Mouse (Mus musculus): ENCODE results near the gene Olfr424. TPM values are rescaled to one million over a fixed set of nuclear protein-coding genes. Genes with fewer than 3 reads are reported as not detected.

Gene Olfr424
- not detected in 2 replicates for polyA plus RNA-seq (2012; rRNA removed)

DNA sequence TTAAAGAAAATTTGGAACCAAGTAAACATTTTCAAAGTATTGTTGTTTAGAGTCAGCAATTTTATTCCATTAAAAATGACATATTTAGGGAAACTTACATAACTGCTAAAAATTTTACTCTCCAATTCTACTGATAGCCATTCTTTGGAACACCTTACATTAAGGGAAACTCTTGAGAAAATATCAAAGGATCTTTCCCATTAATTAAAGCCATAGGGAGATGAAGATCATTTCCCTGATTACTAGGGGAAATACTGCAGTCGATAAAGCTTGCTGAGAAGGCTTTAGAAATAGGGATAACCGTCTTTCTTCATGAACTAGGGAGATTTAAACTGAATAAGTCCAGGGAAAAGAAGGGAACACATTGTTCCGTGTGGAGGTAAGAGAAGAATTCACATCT, at the start of gene Olfr424:
Gene Olfr424 (plus strand): TSS at position 301 of the 400 bp plus-strand sequence.
- no peak for DNase-seq
- 59% methylated on average over 3 of the region's 3 CpGs for WGBS
- H3K4me3 ChIP-seq (replicated peaks; ENCODE audit: extremely low read depth, low read depth, low read length): no peak within 1 kb of the TSS

DNA sequence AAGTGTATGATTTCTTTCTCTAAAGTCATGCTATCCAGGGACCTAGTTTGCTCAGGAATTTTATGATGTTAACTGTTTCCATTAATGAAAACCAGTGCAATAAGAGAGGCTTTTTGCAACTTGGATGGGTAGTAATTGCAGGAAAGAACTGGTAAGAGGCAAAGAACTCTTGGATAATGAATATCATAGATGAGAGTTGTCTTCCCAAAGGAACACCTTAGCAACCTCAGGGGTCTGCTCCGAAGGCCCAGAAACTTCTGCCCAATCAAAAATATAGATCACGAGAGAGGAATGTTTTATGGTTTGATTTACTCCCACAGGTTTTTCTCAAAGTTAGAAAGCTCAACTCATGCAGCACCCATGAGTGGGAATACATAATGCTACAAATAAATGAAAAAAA, 47.3 kb upstream of the Olfr424 start, which contains the start of gene Olfr429:
Gene Olfr429 (plus strand): TSS at position 301 of the 400 bp plus-strand sequence.
- WGBS: 79% methylated on average over 2 of the region's 2 CpGs
- DNase-seq: no peak
- H3K4me1 ChIP-seq (ENCODE audit: control insufficient read depth, insufficient read depth, low read length): no peaks in the 10 kb centered on the region
- TF ChIP-seq CTCF (IDR thresholded peaks at IDR 0.05; ENCODE audit: insufficient read depth, low read length): no peak
- no peak for TF ChIP-seq POLR2A (IDR thresholded peaks at IDR 0.05; ENCODE audit: borderline replicate concordance, extremely low read depth, low read depth, low read length)
- no peak within 1 kb of the TSS for H3K4me3 ChIP-seq (replicated peaks; ENCODE audit: extremely low read depth, low read depth, low read length)

More for the DNA sequence above, at the start of gene Olfr424:
- TF ChIP-seq POLR2A (IDR thresholded peaks at IDR 0.05; ENCODE audit: borderline replicate concordance, extremely low read depth, low read depth, low read length) (no peak), CTCF (IDR thresholded peaks at IDR 0.05; ENCODE audit: insufficient read depth, low read length) (no peak)
- H3K4me1 ChIP-seq (ENCODE audit: control insufficient read depth, insufficient read depth, low read length): no peaks in the 10 kb centered on the region

DNA sequence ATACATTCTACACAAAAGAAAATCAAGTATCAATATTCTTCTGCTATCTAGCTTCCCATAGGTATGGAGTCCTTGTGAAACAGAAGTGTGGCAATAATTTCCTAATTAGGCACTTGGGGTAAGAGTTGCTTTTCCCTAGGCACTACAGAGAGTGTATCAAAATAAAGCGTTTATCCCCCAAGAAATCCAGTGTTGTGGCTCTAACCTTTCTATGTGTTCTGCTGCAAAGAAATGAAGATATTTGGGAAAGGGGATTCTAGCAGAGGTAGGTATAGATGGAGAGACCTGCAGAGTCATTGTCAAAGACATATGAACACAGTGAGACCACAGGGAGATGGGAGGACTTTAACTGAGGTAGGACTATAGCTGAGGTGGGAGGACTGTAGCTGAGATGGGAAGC, 34.7 kb upstream of the Olfr424 start, which contains the start of gene Olfr427:
Gene Olfr427 (plus strand): TSS at position 301 of the 400 bp plus-strand sequence.
- no peaks in the 10 kb centered on the region for H3K4me1 ChIP-seq (ENCODE audit: control insufficient read depth, insufficient read depth, low read length)
- no peak for DNase-seq
- H3K4me3 ChIP-seq (replicated peaks; ENCODE audit: extremely low read depth, low read depth, low read length): no peak within 1 kb of the TSS
- TF ChIP-seq CTCF (IDR thresholded peaks at IDR 0.05; ENCODE audit: insufficient read depth, low read length): no peak
- TF ChIP-seq POLR2A (IDR thresholded peaks at IDR 0.05; ENCODE audit: borderline replicate concordance, extremely low read depth, low read depth, low read length): no peak
- 92% methylated on average over 1 of the region's 1 CpGs for WGBS

DNA sequence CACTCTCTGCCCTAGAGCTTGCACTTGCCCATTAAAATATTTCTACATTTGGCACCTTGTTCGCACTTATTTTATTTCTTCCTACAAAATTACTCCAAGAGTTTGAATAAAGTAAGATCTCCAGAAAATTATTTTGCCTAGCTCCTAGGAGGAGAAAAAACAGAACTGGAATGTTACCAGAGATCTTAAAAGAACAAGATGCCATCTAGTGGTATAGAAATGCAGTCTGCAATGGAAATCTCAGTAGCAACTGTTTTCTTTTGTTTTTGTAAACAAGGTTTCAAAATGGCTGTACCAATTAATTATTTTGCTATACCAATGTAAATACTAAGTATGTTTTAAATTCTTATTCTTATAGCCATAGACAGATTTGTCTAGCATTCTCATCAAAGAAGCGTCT, 27.6 kb upstream of the Olfr424 start:
- H3K4me3 ChIP-seq (replicated peaks; ENCODE audit: extremely low read depth, low read depth, low read length): no peak overlapping the region
- 51% methylated on average over 2 of the region's 2 CpGs for WGBS
- no peaks in the 10 kb centered on the region for H3K4me1 ChIP-seq (ENCODE audit: control insufficient read depth, insufficient read depth, low read length)
- no peak for DNase-seq
- TF ChIP-seq CTCF (IDR thresholded peaks at IDR 0.05; ENCODE audit: insufficient read depth, low read length): peak; percentile 6; the same call in 1 of the 2 replicates
- TF ChIP-seq POLR2A (IDR thresholded peaks at IDR 0.05; ENCODE audit: borderline replicate concordance, extremely low read depth, low read depth, low read length): no peak

DNA sequence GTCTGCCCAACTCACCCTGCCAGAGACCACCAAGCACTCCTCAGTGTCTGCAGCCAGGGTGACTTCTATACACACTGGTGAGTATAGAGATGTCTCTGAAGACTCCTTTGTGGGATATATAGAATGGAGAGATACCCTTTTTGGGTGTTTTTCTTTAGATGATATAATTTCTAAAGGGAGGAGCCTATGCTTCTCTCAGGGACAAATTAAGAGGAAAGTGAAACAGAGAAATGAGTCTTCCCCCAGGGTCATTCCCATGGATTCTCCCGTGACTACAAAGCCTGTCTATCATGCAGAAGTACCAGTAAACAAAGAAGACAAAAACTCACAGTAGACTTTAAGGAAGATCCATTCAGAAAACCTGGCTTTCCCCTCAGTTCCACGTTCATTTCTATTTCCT, 10.3 kb upstream of the Olfr424 start, which contains the start of gene Olfr231:
Gene Olfr231 (minus strand): TSS at position 101 of the 400 bp plus-strand sequence.
- Histone ChIP-seq H3K4me3 (replicated peaks; ENCODE audit: extremely low read depth, low read depth, low read length) (no peak within 1 kb of the TSS), H3K4me1 (ENCODE audit: control insufficient read depth, insufficient read depth, low read length) (no peaks in the 10 kb centered on the region)
- no peak for TF ChIP-seq CTCF (IDR thresholded peaks at IDR 0.05; ENCODE audit: insufficient read depth, low read length)
- no peak for TF ChIP-seq POLR2A (IDR thresholded peaks at IDR 0.05; ENCODE audit: borderline replicate concordance, extremely low read depth, low read depth, low read length)
- WGBS: 42% methylated on average over 2 of the region's 2 CpGs
- DNase-seq: no peak

DNA sequence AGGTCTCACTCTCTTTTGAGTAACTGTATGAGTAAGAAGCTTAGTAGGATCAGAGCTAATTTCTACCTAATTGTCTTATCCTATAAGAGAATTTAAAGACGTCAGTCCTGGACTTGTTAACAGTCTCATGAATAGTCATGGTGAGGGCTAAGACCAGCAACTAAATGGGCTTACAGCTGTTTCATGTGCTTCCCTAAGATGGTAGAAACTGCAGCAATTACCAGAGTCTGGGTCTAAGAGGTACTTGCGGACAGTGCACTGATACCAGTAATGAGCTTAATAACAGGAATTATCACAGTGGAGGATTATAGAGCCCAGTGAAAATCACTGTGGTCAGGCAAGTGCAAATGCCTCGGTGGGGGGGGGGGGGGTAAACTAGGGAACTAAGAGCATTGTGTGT, 682 bp downstream of the Olfr424 start:
- TF ChIP-seq CTCF (IDR thresholded peaks at IDR 0.05; ENCODE audit: insufficient read depth, low read length) (no peak), POLR2A (IDR thresholded peaks at IDR 0.05; ENCODE audit: borderline replicate concordance, extremely low read depth, low read depth, low read length) (no peak)
- DNase-seq: no peak
- WGBS: 69% methylated on average over 3 of the region's 3 CpGs
- H3K4me3 ChIP-seq (replicated peaks; ENCODE audit: extremely low read depth, low read depth, low read length): no peak overlapping the region
- no peaks in the 10 kb centered on the region for H3K4me1 ChIP-seq (ENCODE audit: control insufficient read depth, insufficient read depth, low read length)

DNA sequence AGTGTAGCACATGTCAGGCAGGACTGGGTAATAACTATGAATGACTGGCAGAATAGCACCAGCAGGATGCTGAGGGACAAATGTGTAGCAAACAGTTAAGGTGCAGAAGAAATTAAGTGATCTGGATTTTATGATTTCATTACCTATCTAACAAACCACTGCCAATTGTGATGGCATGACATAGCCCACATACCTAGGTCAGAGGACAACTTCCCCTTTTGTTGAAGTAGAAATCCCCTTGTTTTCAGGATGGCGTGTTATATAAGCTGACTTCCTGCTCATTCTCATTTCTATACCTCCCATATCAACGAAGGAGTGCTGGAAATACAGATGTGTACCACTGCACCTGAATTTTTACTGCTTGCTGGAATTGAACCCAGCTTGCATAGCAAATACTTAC, 10.1 kb downstream of the Olfr424 start:
- 54% methylated on average over 2 of the region's 2 CpGs for WGBS
- no peak for TF ChIP-seq CTCF (IDR thresholded peaks at IDR 0.05; ENCODE audit: insufficient read depth, low read length)
- no peak for TF ChIP-seq POLR2A (IDR thresholded peaks at IDR 0.05; ENCODE audit: borderline replicate concordance, extremely low read depth, low read depth, low read length)
- no peak for DNase-seq
- no peak overlapping the region for H3K4me3 ChIP-seq (replicated peaks; ENCODE audit: extremely low read depth, low read depth, low read length)
- H3K4me1 ChIP-seq (ENCODE audit: control insufficient read depth, insufficient read depth, low read length): no peaks in the 10 kb centered on the region

DNA sequence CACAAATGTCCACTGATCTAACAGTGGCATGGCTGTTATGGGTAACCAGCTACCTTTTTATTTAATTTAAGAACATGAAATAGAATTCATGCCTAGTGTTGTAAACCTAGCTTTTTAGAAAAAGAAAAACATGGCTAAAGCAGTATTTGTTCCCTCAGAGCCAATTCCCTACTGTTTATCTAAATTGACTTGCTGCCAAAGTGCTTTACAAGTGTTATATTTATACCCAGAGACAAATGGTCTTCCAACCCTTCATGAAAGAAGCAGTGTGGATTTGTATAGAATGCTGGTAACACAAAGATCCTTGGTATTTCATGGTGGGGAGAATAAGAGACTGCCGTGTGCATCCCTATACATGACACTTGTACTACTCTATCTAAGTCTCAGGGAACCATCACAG, 15.4 kb downstream of the Olfr424 start:
- TF ChIP-seq CTCF (IDR thresholded peaks at IDR 0.05; ENCODE audit: insufficient read depth, low read length) (no peak), POLR2A (IDR thresholded peaks at IDR 0.05; ENCODE audit: borderline replicate concordance, extremely low read depth, low read depth, low read length) (no peak)
- no peak for DNase-seq

DNA sequence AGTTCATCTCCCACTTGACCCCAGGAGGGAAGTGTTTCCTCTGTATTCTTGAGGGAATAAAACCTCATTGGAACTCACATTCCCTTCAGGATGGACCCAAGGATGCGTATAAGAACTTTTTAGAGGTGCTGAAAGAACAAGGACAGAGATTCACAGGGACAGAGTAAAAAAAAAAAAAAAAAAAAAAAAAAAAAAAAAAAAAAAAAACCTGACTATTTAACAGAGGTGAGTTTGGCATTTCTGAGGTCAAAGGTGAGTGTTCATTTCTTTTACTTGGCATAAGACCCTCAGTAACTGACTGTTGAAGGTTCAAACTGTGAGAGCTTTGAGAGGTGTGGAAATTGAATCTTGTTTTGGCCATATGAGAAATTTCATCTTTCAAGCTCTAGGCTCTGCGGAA, 18.0 kb downstream of the Olfr424 start:
- no peak for DNase-seq
- H3K4me1 ChIP-seq (ENCODE audit: control insufficient read depth, insufficient read depth, low read length): no peaks in the 10 kb centered on the region
- no peak overlapping the region for H3K4me3 ChIP-seq (replicated peaks; ENCODE audit: extremely low read depth, low read depth, low read length)
- TF ChIP-seq CTCF (IDR thresholded peaks at IDR 0.05; ENCODE audit: insufficient read depth, low read length) (no peak), POLR2A (IDR thresholded peaks at IDR 0.05; ENCODE audit: borderline replicate concordance, extremely low read depth, low read depth, low read length) (no peak)
- WGBS: 78% methylated on average over 2 of the region's 2 CpGs

More for the DNA sequence above, 15.4 kb downstream of the Olfr424 start:
- Histone ChIP-seq H3K4me1 (ENCODE audit: control insufficient read depth, insufficient read depth, low read length) (no peaks in the 10 kb centered on the region), H3K4me3 (replicated peaks; ENCODE audit: extremely low read depth, low read depth, low read length) (no peak overlapping the region)
- WGBS: 76% methylated on average over 1 of the region's 1 CpGs

DNA sequence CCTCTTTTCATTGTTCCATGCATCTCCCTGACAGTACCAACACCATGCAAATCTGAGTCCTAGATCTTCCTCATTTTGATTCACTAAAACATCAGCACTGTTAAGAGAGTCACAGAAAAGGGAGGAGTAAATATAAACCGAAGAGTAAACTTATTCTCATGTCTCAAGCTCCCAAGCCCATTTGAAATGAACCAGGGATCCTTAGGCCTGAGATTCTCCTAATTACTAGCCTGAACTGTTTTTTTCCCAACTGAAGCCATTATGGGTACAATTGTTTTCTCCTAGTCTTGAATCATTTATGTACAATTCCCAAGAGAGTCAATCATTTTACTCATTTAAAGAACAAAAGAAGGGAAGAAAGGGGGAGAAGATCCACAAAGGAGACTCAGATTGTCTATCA, 24.0 kb downstream of the Olfr424 start, which contains the start of gene Olfr420:
Gene Olfr420 (plus strand): TSS at position 301 of the 400 bp plus-strand sequence.
- WGBS: 67% methylated on average over 1 of the region's 1 CpGs
- no peak for TF ChIP-seq CTCF (IDR thresholded peaks at IDR 0.05; ENCODE audit: insufficient read depth, low read length)
- TF ChIP-seq POLR2A (IDR thresholded peaks at IDR 0.05; ENCODE audit: borderline replicate concordance, extremely low read depth, low read depth, low read length): no peak
- Histone ChIP-seq H3K4me3 (replicated peaks; ENCODE audit: extremely low read depth, low read depth, low read length) (no peak within 1 kb of the TSS), H3K4me1 (ENCODE audit: control insufficient read depth, insufficient read depth, low read length) (no peaks in the 10 kb centered on the region)
- no peak for DNase-seq

All from lung, adult 2 months (tissue).